Mouse (Mus musculus) hindbrain, postnatal 0 days (tissue): ENCODE data around the gene Ttn. TPM values are rescaled to one million over a fixed set of nuclear protein-coding genes. Genes with fewer than 3 reads are reported as not detected.

Experiments
- ATAC-seq: fragments of 200-750 bp; cut with Nextera tagmentation; 2 replicates; pipeline ENCODE4 v1.8.0; 2017; ENCODE audit warnings: mild to moderate bottlenecking, moderate TSS enrichment, moderate library complexity
- DNase-seq: peaks from one replicate; pipeline ENCODE4 v3.0.0-alpha.2; 2015; ENCODE audit warnings: low spot score
- H3K27ac ChIP-seq: fragments of 300-500 bp; sonication (generic); 2 replicates; pipeline ENCODE4 v1.5.1; 2014; ENCODE audit warnings: mild to moderate bottlenecking
- H3K27me3 ChIP-seq: fragments of 300-500 bp; sonication (generic); 2 replicates; pipeline ENCODE4 v1.6.1; 2014; ENCODE audit warnings: low read length, mixed read lengths; ENCODE audit not compliant: insufficient read depth
- H3K36me3 ChIP-seq: fragments of 300-500 bp; sonication (generic); 2 replicates; pipeline ENCODE4 v1.6.1; 2014; ENCODE audit warnings: low read length, mixed read lengths; ENCODE audit not compliant: insufficient read depth
- H3K4me1 ChIP-seq: fragments of 300-500 bp; sonication (generic); 2 replicates; pipeline ENCODE4 v1.6.1; 2014; ENCODE audit warnings: antibody characterized with exemption, low read length, mixed read lengths; ENCODE audit not compliant: insufficient read depth
- H3K4me2 ChIP-seq: fragments of 300-500 bp; sonication (generic); 2 replicates; pipeline ENCODE4 v1.6.1; 2014; ENCODE audit warnings: low read depth, mild to moderate bottlenecking, low read length, moderate library complexity, mixed read lengths
- H3K4me3 ChIP-seq: fragments of 300-500 bp; sonication (generic); 2 replicates; pipeline ENCODE4 v1.5.1; 2014; ENCODE audit warnings: low read length
- H3K9ac ChIP-seq: fragments of 300-500 bp; sonication (generic); replicated peaks from 2 replicates; pipeline ENCODE4 v1.6.1; 2014; ENCODE audit warnings: mild to moderate bottlenecking, low read length, moderate library complexity, mixed read lengths
- H3K9me3 ChIP-seq: fragments of 300-500 bp; sonication (generic); 2 replicates; pipeline ENCODE4 v1.6.1; 2016; ENCODE audit warnings: low read length, mixed read lengths
- CTCF ChIP-seq: IDR thresholded peaks from 2 replicates; pipeline ENCODE4 v1.5.1; 2016; ENCODE audit warnings: antibody characterized with exemption, control low read depth, low read depth
- WGBS: fragments of 180-500 bp; shearing (Covaris S2); extraction: QIAGEN DNeasy Blood & Tissue Kit; methylation state at CpG from one replicate; pipeline ENCODE4 v1.1.7; 2014; 5-methylcytosine and 5-hydroxymethylcytosine counted together
- polyA plus RNA-seq: library from polyadenylated mRNA; unstranded; fragments of >200 nt; fragmentation: Nextera tagmentation; extraction: Ambion mirVana; gene quantifications from 2 replicates; pipeline ENCODE4 v1.2.1, GENCODE M21; 2015
- total RNA-seq: library from RNA; depleted of rRNA; stranded (reverse); fragments of >200 nt; gene quantifications from 2 replicates; pipeline ENCODE4 v1.2.3, GENCODE M21; 2014

Ttn gene
- total and polyA plus RNA-seq, 2 experiments from 2014 or later = 0.58 to 0.73 TPM

GRCm38 (mm10) chr2:76756461-76756860 lies 225.9 kb downstream of the Ttn start:
- Histone ChIP-seq H3K4me3 (no peak overlapping the region), H3K27ac (no peak overlapping the region), H3K36me3 (no peaks in the 10 kb centered on the region), H3K9ac (no peak overlapping the region), H3K27me3 (no peaks in the 10 kb centered on the region), H3K4me2 (no peak overlapping the region), H3K9me3 (peaks cover 30% of the 10 kb centered on the region), H3K4me1 (no peaks in the 10 kb centered on the region)
- WGBS = 95% methylated on average over 15 of the region's 15 CpGs
- TF ChIP-seq CTCF = no peak
- DNase-seq (no peak), ATAC-seq (no peak)

GRCm38 (mm10) chr2:76751993-76752392 lies 230.4 kb downstream of the Ttn start:
- DNase-seq = no peak
- Histone ChIP-seq H3K27me3 (no peaks in the 10 kb centered on the region), H3K4me1 (no peaks in the 10 kb centered on the region), H3K36me3 (no peaks in the 10 kb centered on the region), H3K9ac (no peak overlapping the region), H3K4me2 (no peak overlapping the region), H3K9me3 (peaks cover 40% of the 10 kb centered on the region), H3K4me3 (no peak overlapping the region), H3K27ac (no peak overlapping the region)
- ATAC-seq = no peak
- TF ChIP-seq CTCF = no peak
- WGBS = 93% methylated on average over 6 of the region's 6 CpGs

DNA sequence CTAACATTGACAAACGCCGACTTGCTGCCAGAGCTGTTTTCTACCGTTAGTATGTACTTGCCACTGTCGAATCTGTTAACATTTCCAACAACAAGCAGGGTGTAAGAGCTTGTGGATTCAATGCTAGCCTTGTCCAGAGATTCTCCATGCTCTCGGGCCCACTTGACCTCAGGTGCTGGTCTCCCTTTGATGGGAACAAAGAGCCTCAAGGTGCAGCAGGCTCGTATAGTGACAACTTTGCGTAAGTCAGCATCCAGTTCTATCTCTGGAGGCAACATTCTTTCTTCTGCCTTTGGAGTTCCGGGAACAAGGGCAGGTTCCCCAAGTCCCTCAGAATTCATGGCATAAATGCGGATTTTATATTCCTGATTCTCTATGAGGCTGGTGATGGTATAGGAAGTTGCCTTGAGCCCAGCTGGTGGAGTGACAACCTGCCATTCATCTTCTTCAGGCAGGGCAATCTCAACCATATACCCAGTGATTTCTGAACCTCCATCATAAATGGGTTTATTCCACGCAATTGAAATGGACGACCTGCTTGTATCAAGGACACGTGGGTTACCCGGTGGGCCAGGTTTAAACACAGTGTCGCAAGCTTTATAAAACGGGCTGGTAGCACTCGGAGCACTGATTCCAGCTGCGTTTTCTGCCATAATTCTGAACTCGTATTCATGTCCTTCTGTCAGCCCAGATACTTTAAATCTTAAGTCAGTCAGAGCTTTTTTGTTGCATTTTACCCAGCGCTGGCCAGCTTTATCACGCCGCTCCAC lies 232.8 kb downstream of the Ttn start:
- H3K9me3 ChIP-seq = peaks cover 56% of the 10 kb centered on the region
- DNase-seq (no peak), ATAC-seq (no peak)
- H3K4me3 ChIP-seq = no peak overlapping the region
- no peaks in the 10 kb centered on the region for H3K36me3 ChIP-seq
- no peaks in the 10 kb centered on the region for H3K27me3 ChIP-seq
- TF ChIP-seq CTCF = no peak
- H3K4me1 ChIP-seq = no peaks in the 10 kb centered on the region
- WGBS = 91% methylated on average over 21 of the region's 21 CpGs
- no peak overlapping the region for H3K4me2 ChIP-seq
- no peak overlapping the region for H3K27ac ChIP-seq
- no peak overlapping the region for H3K9ac ChIP-seq

- Histone ChIP-seq H3K4me3 (no peak overlapping the region), H3K4me1 (no peaks in the 10 kb centered on the region), H3K9ac (no peak overlapping the region), H3K36me3 (no peaks in the 10 kb centered on the region), H3K27ac (no peak overlapping the region), H3K9me3 (peaks cover 60% of the 10 kb centered on the region), H3K4me2 (no peak overlapping the region), H3K27me3 (no peaks in the 10 kb centered on the region)
- DNase-seq (no peak), ATAC-seq (no peak)
- 93% methylated on average over 14 of the region's 14 CpGs for WGBS
- no peak for TF ChIP-seq CTCF
Observed at GRCm38 (mm10) chr2:76748696-76749095, 233.7 kb downstream of the Ttn start.

DNA sequence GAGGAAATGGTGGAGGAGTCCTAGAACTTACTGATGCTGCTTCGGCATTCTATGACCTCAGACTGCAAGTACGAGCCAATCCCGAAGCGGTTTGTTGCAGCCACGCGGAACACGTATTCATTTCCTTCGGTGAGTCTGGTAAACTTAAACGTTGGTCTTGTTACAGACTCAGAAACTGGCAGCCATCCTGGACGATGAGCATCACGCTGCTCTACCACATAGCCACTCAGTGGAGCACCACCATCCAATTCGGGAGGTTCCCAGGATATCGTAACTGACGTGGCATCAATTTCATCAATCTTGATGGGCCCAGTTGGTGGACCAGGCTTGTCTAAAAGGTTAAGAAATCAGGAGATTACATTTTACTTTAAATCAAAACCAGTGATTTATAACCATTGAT lies 262.7 kb downstream of the Ttn start:
- no peak for DNase-seq
- no peak for ATAC-seq
- Histone ChIP-seq H3K27me3 (no peaks in the 10 kb centered on the region), H3K9me3 (peaks cover 34% of the 10 kb centered on the region), H3K36me3 (peaks cover 15% of the 10 kb centered on the region; the same call in 1 of the 2 replicates), H3K9ac (no peak overlapping the region), H3K4me3 (no peak overlapping the region), H3K4me2 (no peak overlapping the region), H3K27ac (no peak overlapping the region), H3K4me1 (no peaks in the 10 kb centered on the region)
- TF ChIP-seq CTCF = no peak
- WGBS = 97% methylated on average over 14 of the region's 14 CpGs

DNA sequence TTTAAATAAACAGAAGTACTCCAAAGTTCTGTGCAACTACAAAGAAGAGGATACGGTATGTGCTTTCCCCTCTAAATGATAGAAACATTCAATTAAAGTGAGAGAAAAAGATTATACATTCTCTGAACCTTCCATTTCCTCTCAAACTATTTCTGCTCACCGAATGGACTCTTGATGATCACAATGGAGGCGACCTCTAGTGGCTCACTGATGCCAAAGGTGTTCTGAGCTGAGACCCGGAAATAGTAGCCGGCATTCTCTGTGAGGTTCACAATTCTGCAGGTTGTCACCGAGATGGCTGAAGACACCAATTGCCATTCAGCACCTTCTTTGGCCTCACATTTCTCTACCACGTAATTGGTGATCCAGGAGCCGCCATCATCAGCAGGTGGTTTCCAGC lies 267.4 kb downstream of the Ttn start:
- peaks cover 47% of the 10 kb centered on the region for H3K9me3 ChIP-seq
- H3K27ac ChIP-seq = no peak overlapping the region
- H3K4me3 ChIP-seq = no peak overlapping the region
- DNase-seq = no peak
- WGBS = 75% methylated on average over 8 of the region's 8 CpGs
- H3K27me3 ChIP-seq = no peaks in the 10 kb centered on the region
- peaks cover 41% of the 10 kb centered on the region for H3K36me3 ChIP-seq
- H3K9ac ChIP-seq = no peak overlapping the region
- no peaks in the 10 kb centered on the region for H3K4me1 ChIP-seq
- no peak for TF ChIP-seq CTCF
- no peak for ATAC-seq
- no peak overlapping the region for H3K4me2 ChIP-seq

DNA sequence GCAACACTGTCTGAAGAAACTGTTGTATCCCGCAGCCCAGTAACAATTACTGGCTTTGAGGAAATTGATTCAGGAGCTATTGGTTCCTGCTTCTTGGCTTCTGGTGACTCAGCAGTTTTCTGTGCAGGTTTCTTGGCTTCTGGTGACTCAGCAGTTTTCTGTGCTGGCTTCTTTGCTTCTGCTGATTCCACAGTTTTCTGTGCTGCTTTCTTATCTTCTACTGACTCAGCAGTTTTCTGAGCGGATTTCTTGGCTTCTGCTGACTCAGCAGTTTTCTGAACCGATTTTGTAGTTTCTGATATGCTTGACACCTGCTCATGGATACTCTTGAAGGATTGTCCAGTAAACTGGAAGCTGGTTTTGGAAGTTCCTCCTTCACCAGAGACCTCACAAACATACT lies 273.8 kb downstream of the Ttn start:
- ATAC-seq (no peak), DNase-seq (peak; percentile 2)
- no peak overlapping the region for H3K27ac ChIP-seq
- no peaks in the 10 kb centered on the region for H3K27me3 ChIP-seq
- no peaks in the 10 kb centered on the region for H3K4me1 ChIP-seq
- H3K4me3 ChIP-seq = no peak overlapping the region
- TF ChIP-seq CTCF = no peak
- peaks cover 26% of the 10 kb centered on the region for H3K36me3 ChIP-seq
- WGBS = 90% methylated on average over 3 of the region's 3 CpGs
- no peak overlapping the region for H3K4me2 ChIP-seq
- H3K9ac ChIP-seq = no peak overlapping the region
- H3K9me3 ChIP-seq = peaks cover 30% of the 10 kb centered on the region
